Mouse (Mus musculus): ENCODE results near the gene Hat1.

DNA sequence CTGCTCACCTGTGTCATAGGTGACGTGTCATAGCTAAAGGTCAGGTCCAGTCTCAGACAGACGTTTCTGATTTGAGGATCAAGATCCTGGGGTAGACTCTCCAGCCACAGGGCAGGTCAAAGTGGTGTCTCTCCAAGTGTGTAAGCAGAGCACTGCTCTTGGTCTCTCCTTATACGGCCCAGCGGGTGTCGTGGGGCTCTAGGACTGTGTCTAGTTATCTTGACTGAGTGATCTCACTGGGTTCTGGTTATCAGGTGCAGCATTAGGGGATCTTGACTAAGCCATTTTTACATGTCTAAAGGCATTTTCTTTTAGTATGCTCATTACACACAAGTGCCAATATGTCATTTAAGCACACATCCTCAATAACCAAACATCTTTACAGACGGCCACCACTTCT lies 82.3 kb downstream of the Hat1 start:
- TF ChIP-seq POLR2A (IDR thresholded peaks at IDR 0.05; ENCODE audit: borderline replicate concordance, extremely low read depth, low read depth, low read length) (no peak), CTCF (IDR thresholded peaks at IDR 0.05; ENCODE audit: insufficient read depth, low read length) (no peak)
